Mouse (Mus musculus): ENCODE measurements around the gene Coa3.

GRCm38 (mm10) chr11:101279193-101279569 lies 267 bp upstream of the Coa3 start:
- TF ChIP-seq CTCF (IDR thresholded peaks at IDR 0.05; ENCODE audit: borderline replicate concordance, extremely low read depth, insufficient read depth, insufficient read length) (no peak), POLR2A (IDR thresholded peaks at IDR 0.05; ENCODE audit: borderline replicate concordance, extremely low read depth, insufficient read depth, insufficient read length, poor library complexity, severe bottlenecking) (no peak)
